Mouse (Mus musculus) liver, adult 2 months (tissue): ENCODE results near the gene Gorasp1.

Experiments used
- CTCF ChIP-seq: fragments of 200-500 bp; IDR thresholded peaks from 2 replicates; pipeline ENCODE4 v1.5.1; 2011; ENCODE audit warnings: low read depth, low read length, control low read depth
- POLR2A ChIP-seq: fragments of 200-500 bp; IDR thresholded peaks from 2 replicates; pipeline ENCODE4 v1.6.1; 2011; ENCODE audit warnings: low read length, control low read depth; ENCODE audit not compliant: insufficient read depth; ENCODE audit errors: extremely low read depth

DNA sequence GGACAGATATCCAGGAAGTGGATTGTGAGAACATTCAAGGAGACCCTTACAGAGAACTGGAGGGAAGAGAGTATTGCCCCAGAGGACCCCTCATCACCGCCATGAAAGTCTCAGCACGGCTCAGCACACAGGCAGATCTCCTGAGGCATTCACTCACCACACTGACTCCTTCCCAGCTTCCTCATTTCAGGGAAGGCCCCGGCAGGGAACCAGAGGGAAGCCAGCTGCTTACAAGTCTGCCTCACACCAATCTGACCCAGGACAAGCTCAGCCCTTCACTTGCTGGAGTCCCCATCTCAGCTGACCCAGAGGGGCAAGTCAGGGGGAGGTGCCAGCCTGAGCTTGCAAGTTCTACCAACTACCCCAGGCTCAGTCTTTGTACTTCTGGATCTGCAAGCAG lies 11.4 kb upstream of the Gorasp1 start:
- TF ChIP-seq CTCF = no peak
- no peak for TF ChIP-seq POLR2A
